Mouse (Mus musculus): ENCODE data around the gene Elof1.

DNA sequence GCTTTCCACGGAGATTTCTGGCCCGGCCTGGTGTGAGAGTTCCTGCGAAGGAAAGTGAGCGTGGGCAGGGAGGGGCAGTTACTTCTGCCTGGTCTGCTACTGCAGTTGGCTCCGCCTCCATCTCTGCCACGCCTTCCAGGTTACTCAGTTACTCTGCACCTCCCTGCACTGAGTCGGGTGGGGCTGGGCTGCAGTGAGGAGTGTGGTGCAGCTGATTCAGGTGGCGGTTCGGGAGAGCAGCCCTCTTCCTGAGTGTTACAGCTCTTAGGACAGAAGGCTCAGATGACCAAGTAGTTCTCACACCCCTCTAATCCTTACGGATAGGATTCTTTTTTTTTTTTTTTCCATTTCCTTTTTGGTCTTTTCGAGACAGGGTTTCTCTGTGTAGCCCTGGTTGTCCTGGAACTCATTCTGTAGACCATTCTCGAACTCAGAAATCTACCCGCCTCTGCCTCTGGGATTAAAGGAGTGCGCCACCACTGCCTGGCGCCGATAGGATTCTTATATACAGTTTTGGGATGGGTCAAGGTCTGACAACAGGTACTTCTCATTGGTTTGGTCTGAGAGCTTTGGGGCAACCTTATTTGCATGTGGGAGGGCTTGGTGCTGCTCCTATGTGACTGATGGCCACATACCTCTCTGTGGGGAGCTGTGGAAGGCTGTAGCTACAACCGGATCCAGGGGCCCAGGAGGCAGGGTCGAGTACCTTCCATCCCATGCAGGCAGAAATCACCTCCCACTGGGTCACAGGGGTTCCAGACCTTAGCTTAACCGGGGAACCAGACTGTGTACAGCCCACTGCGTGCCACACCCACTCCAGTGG lies 32.7 kb upstream of the Elof1 start:
- TF ChIP-seq CTCF (IDR thresholded peaks at IDR 0.05; ENCODE audit: extremely low read depth, insufficient read depth, insufficient read length, insufficient replicate concordance) (no peak), POLR2A (IDR thresholded peaks at IDR 0.05; ENCODE audit: low read depth, low read length) (no peak)

Measured in spleen, adult 2 months (tissue).